Mouse (Mus musculus): Measurements from ENCODE around the gene A130010J15Rik. TPM values are rescaled to one million over a fixed set of nuclear protein-coding genes. Genes with fewer than 3 reads are reported as not detected.

The A130010J15Rik gene
- total and polyA plus RNA-seq, 3 experiments: 9.1 to 22.4 (median 18.6) TPM

- TF ChIP-seq IRF4 (IDR thresholded peaks at IDR 0.05; ENCODE audit: low read depth, low read length): no peak
- TF ChIP-seq ETS1 (conservative IDR thresholded peaks at IDR 0.05; ENCODE audit: low read depth, low read length): no peak
- 0 out of 2 replicates have a peak, but pooled peaks have one; percentile 36 for TF ChIP-seq TBP (conservative IDR thresholded peaks at IDR 0.05; ENCODE audit: low read depth, low read length)
- TF ChIP-seq TCF12 (IDR thresholded peaks at IDR 0.05; ENCODE audit: low read depth, low read length): 0 out of 2 replicates have a peak, but pooled peaks have one; percentile 17
- peak; percentile 69 for TF ChIP-seq POLR2A (IDR thresholded peaks at IDR 0.05; ENCODE audit: low read depth, low read length)
- TF ChIP-seq USF2 (conservative IDR thresholded peaks at IDR 0.05; ENCODE audit: low read depth, low read length): no peak
- no peak for TF ChIP-seq MEF2A (IDR thresholded peaks at IDR 0.05; ENCODE audit: borderline replicate concordance, low read depth, low read length)
- no peak for TF ChIP-seq MYC (IDR thresholded peaks at IDR 0.05; ENCODE audit: low read depth, low read length)
- no peak for TF ChIP-seq MAX (IDR thresholded peaks at IDR 0.05; ENCODE audit: low read length)
Measured at GRCm38 (mm10) chr1:193160317-193161032, 7.4 kb upstream of the A130010J15Rik start (continued).

- Histone ChIP-seq H3K27ac (ENCODE audit: insufficient read depth, low read depth) (no peak overlapping the region), H3K36me3 (replicated peaks in 1 of 2; ENCODE audit: control insufficient read depth in 1 of 2, insufficient read depth in 1 of 2, low read length in 1 of 2) (peaks cover 4 to 14% of the 10 kb centered on the region in 2 experiments), H3K4me1 (ENCODE audit: control insufficient read depth in 1 of 2, insufficient read depth in 2 of 2) (peaks cover 8 to 16% of the 10 kb centered on the region in 2 experiments), H3K27me3 (replicated peaks) (no peaks in the 10 kb centered on the region), H3K4me3 (replicated peaks in 1 of 3; ENCODE audit: low read depth in 2 of 3, low read length in 2 of 3, poor library complexity in 1 of 3) (no peak overlapping the region), H3K9ac (ENCODE audit: insufficient read depth, low read depth) (no peak overlapping the region), H3K9me3 (replicated peaks; ENCODE audit: low read length) (no peaks in the 10 kb centered on the region), H3K4me2 (ENCODE audit: insufficient read depth, low read depth, poor library complexity, severe bottlenecking) (no peak overlapping the region), H3K79me2 (replicated peaks; ENCODE audit: control insufficient read depth, extremely low read depth, insufficient read depth, poor library complexity, severe bottlenecking) (peaks cover 3% of the 10 kb centered on the region; the same call in 1 of the 2 replicates)
- DNase-seq (ENCODE audit: extremely low read depth): no peak
- in situ Hi-C loops (cut with MboI; ENCODE audit: low pct_ligation_motif_present, low pct_unique_long_range_greater_than_20kb, low sequenced_read_pairs) (no loop called here), dilution Hi-C loops (cut with MboI; ENCODE audit: extremely low pct_ligation_motif_present, extremely low pct_unique_long_range_greater_than_20kb, low sequenced_read_pairs) (no loop called here)
- TF ChIP-seq RAD21 (IDR thresholded peaks at IDR 0.05; ENCODE audit: low read depth, low read length) (no peak), USF1 (IDR thresholded peaks at IDR 0.05; ENCODE audit: low read depth, low read length) (no peak), KAT2A (IDR thresholded peaks at IDR 0.05; ENCODE audit: insufficient replicate concordance, low read length) (no peak), ELF1 (IDR thresholded peaks at IDR 0.05; ENCODE audit: low read depth, low read length) (no peak), PAX5 (IDR thresholded peaks at IDR 0.05; ENCODE audit: low read length) (no peak), ZC3H11A (IDR thresholded peaks at IDR 0.05; ENCODE audit: low read depth, low read length) (no peak), CTCF (conservative IDR thresholded peaks at IDR 0.05 in 1 of 2, IDR thresholded peaks at IDR 0.05 in 1 of 2; ENCODE audit: low read depth in 2 of 2, low read length in 2 of 2) (no peak), EP300 (IDR thresholded peaks at IDR 0.05; ENCODE audit: low read length) (no peak), GABPA (IDR thresholded peaks at IDR 0.05; ENCODE audit: insufficient replicate concordance, low read depth, low read length) (no peak)
Measured at GRCm38 (mm10) chr1:193169228-193169627, 1.4 kb downstream of the A130010J15Rik start.

GRCm38 (mm10) chr1:193169856-193170255 lies 2.0 kb downstream of the A130010J15Rik start:
- Histone ChIP-seq H3K79me2 (replicated peaks; ENCODE audit: control insufficient read depth, extremely low read depth, insufficient read depth, poor library complexity, severe bottlenecking) (peaks cover 9% of the 10 kb centered on the region; the same call in 1 of the 2 replicates), H3K27ac (ENCODE audit: insufficient read depth, low read depth) (no peak overlapping the region), H3K27me3 (replicated peaks) (no peaks in the 10 kb centered on the region), H3K4me1 (ENCODE audit: control insufficient read depth in 1 of 2, insufficient read depth in 2 of 2) (peaks cover 7 to 22% of the 10 kb centered on the region in 2 experiments), H3K36me3 (replicated peaks in 1 of 2; ENCODE audit: control insufficient read depth in 1 of 2, insufficient read depth in 1 of 2, low read length in 1 of 2) (peaks cover 4 to 14% of the 10 kb centered on the region in 2 experiments), H3K4me2 (ENCODE audit: insufficient read depth, low read depth, poor library complexity, severe bottlenecking) (no peak overlapping the region), H3K9me3 (replicated peaks; ENCODE audit: low read length) (no peaks in the 10 kb centered on the region), H3K4me3 (replicated peaks in 1 of 3; ENCODE audit: low read depth in 2 of 3, low read length in 2 of 3, poor library complexity in 1 of 3) (no peak overlapping the region), H3K9ac (ENCODE audit: insufficient read depth, low read depth) (no peak overlapping the region)
- no peak for DNase-seq (ENCODE audit: extremely low read depth)
- dilution Hi-C loops (cut with MboI; ENCODE audit: extremely low pct_ligation_motif_present, extremely low pct_unique_long_range_greater_than_20kb, low sequenced_read_pairs): no loop called here
- no peak for TF ChIP-seq RCOR1 (conservative IDR thresholded peaks at IDR 0.05; ENCODE audit: low read depth, low read length)
- TF ChIP-seq E2F4 (IDR thresholded peaks at IDR 0.05; ENCODE audit: insufficient replicate concordance, low read depth, low read length): no peak
- TF ChIP-seq ZKSCAN1 (IDR thresholded peaks at IDR 0.05; ENCODE audit: borderline replicate concordance, low read depth, low read length): no peak
- TF ChIP-seq GABPA (IDR thresholded peaks at IDR 0.05; ENCODE audit: insufficient replicate concordance, low read depth, low read length): no peak
- no peak for TF ChIP-seq CTCF (conservative IDR thresholded peaks at IDR 0.05 in 1 of 2, IDR thresholded peaks at IDR 0.05 in 1 of 2; ENCODE audit: low read depth in 2 of 2, low read length in 2 of 2)
- no peak for TF ChIP-seq ETS1 (conservative IDR thresholded peaks at IDR 0.05; ENCODE audit: low read depth, low read length)
- no peak for TF ChIP-seq MAZ (IDR thresholded peaks at IDR 0.05; ENCODE audit: low read depth, low read length)
- TF ChIP-seq TBP (conservative IDR thresholded peaks at IDR 0.05; ENCODE audit: low read depth, low read length): no peak
- no peak for TF ChIP-seq RAD21 (IDR thresholded peaks at IDR 0.05; ENCODE audit: low read depth, low read length)
- TF ChIP-seq SIN3A (IDR thresholded peaks at IDR 0.05; ENCODE audit: low read length): no peak
- no peak for TF ChIP-seq MYC (IDR thresholded peaks at IDR 0.05; ENCODE audit: low read depth, low read length)
- in situ Hi-C loops (cut with MboI; ENCODE audit: low pct_ligation_motif_present, low pct_unique_long_range_greater_than_20kb, low sequenced_read_pairs): no loop called here

Measured in CH12.LX (cell line).